In the genomic region with DNA sequence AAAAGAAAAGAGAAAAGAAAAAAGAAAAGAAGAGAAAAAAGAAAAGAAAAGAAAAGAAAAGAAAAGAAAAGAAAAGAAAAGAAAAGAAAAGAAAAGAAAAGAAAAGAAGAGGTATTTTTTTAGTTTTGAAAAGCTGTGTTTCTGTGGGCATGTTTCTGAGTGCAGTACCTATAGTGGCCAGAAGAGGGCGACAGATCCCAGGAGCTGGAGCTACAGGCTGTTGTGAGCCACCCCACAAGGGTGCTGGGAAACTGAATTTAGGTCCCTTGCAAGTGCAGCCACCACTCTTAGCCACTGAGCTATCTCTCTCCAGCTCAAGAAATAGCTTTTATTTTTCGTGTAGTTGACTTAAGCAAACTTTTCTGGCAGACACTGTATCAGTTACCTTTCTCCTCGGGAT, we compare ENCODE assay signal across 8 mouse cellular contexts. TPM values are rescaled to one million over a fixed set of nuclear protein-coding genes. Genes with fewer than 3 reads are reported as not detected.
DNase-seq lines count a peak whose midpoint lies in the region; ATAC-seq and TF ChIP-seq lines count a peak whose summit lies in the region.

No protein-coding gene starts in this region.

- WGBS in intestine, postnatal 0 days = 54% methylated on average over 3 of the region's 3 CpGs
- 60% methylated on average over 3 of the region's 3 CpGs for WGBS in intestine, embryonic 16.5 days
- 53% methylated on average over 3 of the region's 3 CpGs for WGBS in limb, embryonic 10.5 days

- H3K4me2 ChIP-seq in intestine, postnatal 0 days (replicated peaks; ENCODE audit: low read depth) = no peak overlapping the region
- H3K4me2 ChIP-seq in intestine, embryonic 16.5 days (ENCODE audit: low read depth, low read length) = no peak overlapping the region

- no peak for ATAC-seq in intestine, postnatal 0 days
- no peak for ATAC-seq in intestine, embryonic 16.5 days

- H3K9ac ChIP-seq in intestine, postnatal 0 days (ENCODE audit: low read depth, low read length) = no peak overlapping the region
- no peak overlapping the region for H3K9ac ChIP-seq in intestine, embryonic 16.5 days (ENCODE audit: low read depth, low read length)

- peak; percentile 45 for DNase-seq in CD4-positive helper T cell, adult 2 months (ENCODE audit: low read depth, low spot score)
- peak; percentile 51 for DNase-seq in NIH3T3 (ENCODE audit: low read depth)
- DNase-seq in limb, embryonic 10.5 days (ENCODE audit: low spot score) = peak; percentile 52
- peak; percentile 79 for DNase-seq in testis, postnatal 10 days (ENCODE audit: low spot score)
- no peak for DNase-seq in left cerebral cortex, adult 8-10 months (ENCODE audit: low spot score in 2 of 2)
- no peak for DNase-seq in gastrocnemius, adult 8-10 months (ENCODE audit: low spot score in 2 of 2)

- TF ChIP-seq CTCF in intestine, postnatal 0 days (IDR thresholded peaks at IDR 0.05; ENCODE audit: low read depth) = peak; percentile 76

- no peaks in the 10 kb centered on the region for H3K27me3 ChIP-seq in intestine, postnatal 0 days (replicated peaks; ENCODE audit: control insufficient read depth, insufficient read depth, low read length)
- no peaks in the 10 kb centered on the region for H3K27me3 ChIP-seq in intestine, embryonic 16.5 days (replicated peaks; ENCODE audit: control insufficient read depth, insufficient read depth, low read length)
- H3K27me3 ChIP-seq in limb, embryonic 10.5 days (ENCODE audit: low read depth, poor library complexity, severe bottlenecking) = no peaks in the 10 kb centered on the region

- no peaks in the 10 kb centered on the region for H3K9me3 ChIP-seq in intestine, postnatal 0 days (ENCODE audit: control insufficient read depth)
- H3K9me3 ChIP-seq in intestine, embryonic 16.5 days (ENCODE audit: control insufficient read depth, low read length) = no peaks in the 10 kb centered on the region
- no peaks in the 10 kb centered on the region for H3K9me3 ChIP-seq in limb, embryonic 10.5 days (replicated peaks)

- H3K4me3 ChIP-seq in intestine, postnatal 0 days (ENCODE audit: low read depth, low read length) = no peak overlapping the region
- H3K4me3 ChIP-seq in intestine, embryonic 16.5 days (ENCODE audit: low read length) = no peak overlapping the region
- H3K4me3 ChIP-seq in limb, embryonic 10.5 days = no peak overlapping the region

- H3K36me3 ChIP-seq in intestine, postnatal 0 days (ENCODE audit: control insufficient read depth, insufficient read depth) = no peaks in the 10 kb centered on the region
- H3K36me3 ChIP-seq in intestine, embryonic 16.5 days (ENCODE audit: control insufficient read depth, insufficient read depth, low read length) = no peaks in the 10 kb centered on the region
- H3K36me3 ChIP-seq in limb, embryonic 10.5 days = no peaks in the 10 kb centered on the region

- no peaks in the 10 kb centered on the region for H3K4me1 ChIP-seq in intestine, postnatal 0 days (replicated peaks; ENCODE audit: control insufficient read depth, insufficient read depth, low read length)
- H3K4me1 ChIP-seq in intestine, embryonic 16.5 days (ENCODE audit: control insufficient read depth, insufficient read depth, low read length) = no peaks in the 10 kb centered on the region
- 0 out of 2 replicates have a peak, but pooled peaks cover 2% of the 10 kb centered on the region for H3K4me1 ChIP-seq in limb, embryonic 10.5 days

- no peak overlapping the region for H3K27ac ChIP-seq in intestine, postnatal 0 days (ENCODE audit: low read depth, low read length)
- H3K27ac ChIP-seq in intestine, embryonic 16.5 days (ENCODE audit: low read length) = no peak overlapping the region
- no peak overlapping the region for H3K27ac ChIP-seq in limb, embryonic 10.5 days

RNA-seq across cellular contexts. Expression of gene Pdcd5, which starts 11.9 kb away (rescaled TPM):
- polyA plus RNA-seq in intestine, postnatal 0 days (2015; fragmentation: Nextera tagmentation; extraction: Ambion mirVana) = 168 and 169 TPM in 2 replicates
- 170 and 184 TPM in 2 replicates for polyA plus RNA-seq in intestine, embryonic 16.5 days (2015; fragmentation: Nextera tagmentation; extraction: Ambion mirVana)
- 307 and 339 TPM in 2 replicates for polyA plus RNA-seq in limb, embryonic 10.5 days (2016; fragmentation: Nextera tagmentation; extraction: Ambion mirVana)
- total RNA-seq in left cerebral cortex, adult 8-10 months (2022) = 10 to 100 TPM; 50.1 to 63.9 (median 55.4) TPM
- 100 to 1,000 TPM in 2 of 4 experiments, 10 to 100 TPM in 2; 89.8 to 131 (median 108) TPM for total RNA-seq in gastrocnemius, adult 8-10 months (2022)

Comparison
In these comparisons a context has a peak if more than half of its experiments do, and no peak if none do; other contexts are left out.
1. DNase-seq: peak in CD4-positive helper T cell, adult 2 months (single experiment), NIH3T3 (single experiment), limb, embryonic 10.5 days (single experiment) and testis, postnatal 10 days (single experiment); none in left cerebral cortex, adult 8-10 months (0 of 2) and gastrocnemius, adult 8-10 months (0 of 2).